Mouse (Mus musculus): ENCODE measurements around the gene Atp13a2. TPM values are rescaled to one million over a fixed set of nuclear protein-coding genes. Genes with fewer than 3 reads are reported as not detected.

Atp13a2 gene
- polyA plus RNA-seq, 1 experiment from 2014 or later = 10.9 TPM

DNA sequence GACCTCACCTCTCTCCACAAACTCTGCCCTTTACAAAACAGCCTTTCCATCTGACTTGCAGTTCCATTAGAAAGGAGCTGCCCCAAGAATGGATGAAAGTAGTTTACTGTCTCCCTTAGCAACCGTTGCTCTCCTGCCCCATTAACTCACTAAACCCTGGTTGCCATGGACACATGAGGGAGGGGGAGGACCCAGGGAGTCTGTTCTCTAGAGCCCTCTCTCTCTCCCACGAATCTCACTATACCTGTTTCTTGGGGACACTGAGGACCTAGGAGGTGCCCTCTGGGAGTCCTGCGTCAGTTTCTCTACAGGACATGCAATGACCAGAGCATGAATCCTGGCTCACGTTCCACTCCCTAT, 62.8 kb downstream of the Atp13a2 start:
- WGBS = 37% methylated on average over 4 of the region's 4 CpGs
- H3K27ac ChIP-seq (ENCODE audit: low read depth, low read length) = no peak overlapping the region
- ATAC-seq = no peak

GRCm38 (mm10) chr4:141052442-141052841, 65.8 kb downstream of the Atp13a2 start:
- no peak for TF ChIP-seq CTCF (IDR thresholded peaks at IDR 0.05; ENCODE audit: low read depth)
- no peak overlapping the region for H3K4me3 ChIP-seq (ENCODE audit: low read depth, low read length)
- H3K4me1 ChIP-seq (replicated peaks; ENCODE audit: control insufficient read depth, insufficient read depth, low read length) = no peaks in the 10 kb centered on the region
- H3K27ac ChIP-seq (ENCODE audit: low read depth, low read length) = no peak overlapping the region
- WGBS = 91% methylated on average over 12 of the region's 12 CpGs
- H3K4me2 ChIP-seq (replicated peaks; ENCODE audit: low read depth) = no peak overlapping the region
- no peak overlapping the region for H3K9ac ChIP-seq (ENCODE audit: low read depth, low read length)
- no peak for ATAC-seq
- 0 out of 2 replicates have a peak, but pooled peaks cover 6% of the 10 kb centered on the region for H3K36me3 ChIP-seq (ENCODE audit: control insufficient read depth, insufficient read depth)
- H3K27me3 ChIP-seq (replicated peaks; ENCODE audit: control insufficient read depth, insufficient read depth, low read length) = no peaks in the 10 kb centered on the region
- no peaks in the 10 kb centered on the region for H3K9me3 ChIP-seq (ENCODE audit: control insufficient read depth)

More for the DNA sequence above, 62.8 kb downstream of the Atp13a2 start:
- Histone ChIP-seq H3K4me1 (replicated peaks; ENCODE audit: control insufficient read depth, insufficient read depth, low read length) (no peaks in the 10 kb centered on the region), H3K36me3 (ENCODE audit: control insufficient read depth, insufficient read depth) (no peaks in the 10 kb centered on the region), H3K27me3 (replicated peaks; ENCODE audit: control insufficient read depth, insufficient read depth, low read length) (no peaks in the 10 kb centered on the region), H3K9ac (ENCODE audit: low read depth, low read length) (no peak overlapping the region), H3K9me3 (ENCODE audit: control insufficient read depth) (no peaks in the 10 kb centered on the region), H3K4me2 (replicated peaks; ENCODE audit: low read depth) (no peak overlapping the region), H3K4me3 (ENCODE audit: low read depth, low read length) (no peak overlapping the region)
- TF ChIP-seq CTCF (IDR thresholded peaks at IDR 0.05; ENCODE audit: low read depth) = no peak

DNA sequence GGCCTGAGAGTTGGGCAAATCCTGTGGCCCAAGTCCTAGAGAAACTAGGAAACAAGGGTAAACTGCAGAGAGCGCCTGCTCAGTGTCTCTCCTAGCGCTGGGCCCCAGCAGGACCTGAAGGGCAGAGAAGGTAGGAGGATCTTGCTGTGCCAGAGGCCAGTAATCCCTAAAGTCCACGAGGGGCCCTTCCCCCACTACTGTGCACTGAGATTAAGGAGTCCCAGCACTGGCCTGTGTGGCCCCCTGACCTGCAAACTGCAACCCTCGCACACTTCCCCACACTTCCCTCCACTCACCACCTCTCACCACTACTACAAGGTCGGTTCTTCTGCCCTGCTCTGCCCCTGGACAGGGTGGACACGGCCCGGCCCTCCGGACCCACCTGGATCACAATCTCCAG, 66.5 kb downstream of the Atp13a2 start:
- no peak overlapping the region for H3K4me2 ChIP-seq (replicated peaks; ENCODE audit: low read depth)
- ATAC-seq = no peak
- no peak overlapping the region for H3K9ac ChIP-seq (ENCODE audit: low read depth, low read length)
- WGBS = 64% methylated on average over 8 of the region's 8 CpGs
- no peaks in the 10 kb centered on the region for H3K9me3 ChIP-seq (ENCODE audit: control insufficient read depth)
- no peak overlapping the region for H3K27ac ChIP-seq (ENCODE audit: low read depth, low read length)
- 0 out of 2 replicates have a peak, but pooled peaks cover 6% of the 10 kb centered on the region for H3K36me3 ChIP-seq (ENCODE audit: control insufficient read depth, insufficient read depth)
- no peak overlapping the region for H3K4me3 ChIP-seq (ENCODE audit: low read depth, low read length)
- no peaks in the 10 kb centered on the region for H3K27me3 ChIP-seq (replicated peaks; ENCODE audit: control insufficient read depth, insufficient read depth, low read length)
- no peaks in the 10 kb centered on the region for H3K4me1 ChIP-seq (replicated peaks; ENCODE audit: control insufficient read depth, insufficient read depth, low read length)
- no peak for TF ChIP-seq CTCF (IDR thresholded peaks at IDR 0.05; ENCODE audit: low read depth)

GRCm38 (mm10) chr4:141053568-141054161, 67.0 kb downstream of the Atp13a2 start:
- Histone ChIP-seq H3K27ac (ENCODE audit: low read depth, low read length) (no peak overlapping the region), H3K27me3 (replicated peaks; ENCODE audit: control insufficient read depth, insufficient read depth, low read length) (no peaks in the 10 kb centered on the region), H3K4me3 (ENCODE audit: low read depth, low read length) (no peak overlapping the region), H3K9ac (ENCODE audit: low read depth, low read length) (no peak overlapping the region), H3K4me1 (replicated peaks; ENCODE audit: control insufficient read depth, insufficient read depth, low read length) (no peaks in the 10 kb centered on the region), H3K36me3 (ENCODE audit: control insufficient read depth, insufficient read depth) (0 out of 2 replicates have a peak, but pooled peaks cover 6% of the 10 kb centered on the region), H3K9me3 (ENCODE audit: control insufficient read depth) (no peaks in the 10 kb centered on the region), H3K4me2 (replicated peaks; ENCODE audit: low read depth) (0 out of 2 replicates have a peak overlapping the region, but pooled peaks have one; percentile 27)
- TF ChIP-seq CTCF (IDR thresholded peaks at IDR 0.05; ENCODE audit: low read depth) = no peak
- no peak for ATAC-seq
- 51% methylated on average over 16 of the region's 17 CpGs for WGBS

Other genes starting within 250 kb of the Atp13a2 start
- gene Padi6, start 244.2 kb upstream of the Atp13a2 start, polyA plus RNA-seq (2015; fragmentation: Nextera tagmentation; extraction: Ambion mirVana) = not detected in 2 replicates
- gene Padi4, start 212.6 kb upstream of the Atp13a2 start, polyA plus RNA-seq (2015; fragmentation: Nextera tagmentation; extraction: Ambion mirVana) = 5.4 and 5.5 TPM in 2 replicates
- gene Padi3, start 176.2 kb upstream of the Atp13a2 start, polyA plus RNA-seq (2015; fragmentation: Nextera tagmentation; extraction: Ambion mirVana) = 0.83 and 0.85 TPM in 2 replicates
- 0.37 and 0.47 TPM in 2 replicates for gene Padi1, start 141.1 kb upstream of the Atp13a2 start, polyA plus RNA-seq (2015; fragmentation: Nextera tagmentation; extraction: Ambion mirVana)
- 1.1 and 1.2 TPM in 2 replicates for gene Padi2, start 80.5 kb upstream of the Atp13a2 start, polyA plus RNA-seq (2015; fragmentation: Nextera tagmentation; extraction: Ambion mirVana)
- gene Sdhb, start 25.7 kb upstream of the Atp13a2 start, polyA plus RNA-seq (2015; fragmentation: Nextera tagmentation; extraction: Ambion mirVana) = 588 and 627 TPM in 2 replicates
- 117 and 138 TPM in 2 replicates for gene Mfap2, start 23.5 kb downstream of the Atp13a2 start, polyA plus RNA-seq (2015; fragmentation: Nextera tagmentation; extraction: Ambion mirVana)
- 1.3 and 1.5 TPM in 2 replicates for gene Crocc, start 73.7 kb downstream of the Atp13a2 start, polyA plus RNA-seq (2015; fragmentation: Nextera tagmentation; extraction: Ambion mirVana)
- gene Necap2, start 91.5 kb downstream of the Atp13a2 start, polyA plus RNA-seq (2015; fragmentation: Nextera tagmentation; extraction: Ambion mirVana) = 103 TPM in 2 replicates
- 0.12 and 0.33 TPM in 2 replicates for gene Spata21, start 101.5 kb downstream of the Atp13a2 start, polyA plus RNA-seq (2015; fragmentation: Nextera tagmentation; extraction: Ambion mirVana)
- 35.0 TPM in 2 replicates for gene Szrd1, start 152.9 kb downstream of the Atp13a2 start, polyA plus RNA-seq (2015; fragmentation: Nextera tagmentation; extraction: Ambion mirVana)
- gene Fbxo42, start 161.0 kb downstream of the Atp13a2 start, polyA plus RNA-seq (2015; fragmentation: Nextera tagmentation; extraction: Ambion mirVana) = 11.6 and 14.3 TPM in 2 replicates
- 0.97 and 0.98 TPM in 2 replicates for gene Rsg1, start 227.1 kb downstream of the Atp13a2 start, polyA plus RNA-seq (2015; fragmentation: Nextera tagmentation; extraction: Ambion mirVana)

Measured in intestine, postnatal 0 days (tissue).